Mouse (Mus musculus) ES-E14 (cell line): ENCODE data around the gene Gm20671.

Experiments
- CHD2 ChIP-seq: IDR thresholded peaks from 2 replicates; pipeline ENCODE4 v1.6.1; 2014; ENCODE audit warnings: mild to moderate bottlenecking, low read depth, low read length, inconsistent platforms
- HCFC1 ChIP-seq: IDR thresholded peaks from 2 replicates; pipeline ENCODE4 v1.6.1; 2012; ENCODE audit warnings: low read length, inconsistent platforms, borderline replicate concordance; ENCODE audit not compliant: insufficient read depth
- MAFK ChIP-seq: IDR thresholded peaks from 2 replicates; pipeline ENCODE4 v1.6.1; 2014; ENCODE audit warnings: mild to moderate bottlenecking, low read depth, low read length, inconsistent platforms; ENCODE audit not compliant: insufficient read depth
- ZC3H11A ChIP-seq: IDR thresholded peaks from 2 replicates; pipeline ENCODE4 v1.6.1; 2012; ENCODE audit warnings: low read depth, mild to moderate bottlenecking, inconsistent platforms, low read length, borderline replicate concordance
- ZNF384 ChIP-seq: IDR thresholded peaks from 2 replicates; pipeline ENCODE4 v1.6.1; 2012; ENCODE audit warnings: low read depth, low read length, inconsistent platforms

DNA sequence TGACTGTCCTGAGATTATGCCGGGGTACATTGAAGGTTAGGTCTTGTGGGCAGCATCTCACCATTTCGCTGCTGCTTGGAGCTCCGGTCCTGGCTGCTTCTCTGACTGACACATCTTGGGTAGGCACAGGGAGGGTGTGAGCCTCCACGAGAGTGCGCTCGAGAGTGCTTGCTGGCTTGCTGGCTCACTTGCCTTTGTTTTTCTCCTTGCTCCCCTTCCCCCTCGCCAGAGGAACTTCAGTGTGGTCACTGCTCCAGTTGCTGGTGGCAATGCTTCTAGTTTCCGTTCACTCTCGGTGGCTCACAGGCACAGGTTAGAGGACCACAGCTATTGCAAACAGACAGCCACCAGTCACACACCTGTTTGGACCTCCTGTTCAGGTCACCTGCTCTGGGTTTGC, 84.8 kb downstream of the Gm20671 start:
- no peak for TF ChIP-seq ZC3H11A
- TF ChIP-seq CHD2: no peak
- no peak for TF ChIP-seq HCFC1
- no peak for TF ChIP-seq ZNF384
- TF ChIP-seq MAFK: no peak
